Mouse (Mus musculus): ENCODE measurements around the gene Cracr2b. TPM values are rescaled to one million over a fixed set of nuclear protein-coding genes. Genes with fewer than 3 reads are reported as not detected.
A peak's percentile ranks its signal among the peaks of the same experiment; 100 is the strongest.

Cracr2b gene
- polyA plus RNA-seq (2016; fragmentation: Nextera tagmentation; extraction: Ambion mirVana) = 7.7 and 9.8 TPM in 2 replicates

DNA sequence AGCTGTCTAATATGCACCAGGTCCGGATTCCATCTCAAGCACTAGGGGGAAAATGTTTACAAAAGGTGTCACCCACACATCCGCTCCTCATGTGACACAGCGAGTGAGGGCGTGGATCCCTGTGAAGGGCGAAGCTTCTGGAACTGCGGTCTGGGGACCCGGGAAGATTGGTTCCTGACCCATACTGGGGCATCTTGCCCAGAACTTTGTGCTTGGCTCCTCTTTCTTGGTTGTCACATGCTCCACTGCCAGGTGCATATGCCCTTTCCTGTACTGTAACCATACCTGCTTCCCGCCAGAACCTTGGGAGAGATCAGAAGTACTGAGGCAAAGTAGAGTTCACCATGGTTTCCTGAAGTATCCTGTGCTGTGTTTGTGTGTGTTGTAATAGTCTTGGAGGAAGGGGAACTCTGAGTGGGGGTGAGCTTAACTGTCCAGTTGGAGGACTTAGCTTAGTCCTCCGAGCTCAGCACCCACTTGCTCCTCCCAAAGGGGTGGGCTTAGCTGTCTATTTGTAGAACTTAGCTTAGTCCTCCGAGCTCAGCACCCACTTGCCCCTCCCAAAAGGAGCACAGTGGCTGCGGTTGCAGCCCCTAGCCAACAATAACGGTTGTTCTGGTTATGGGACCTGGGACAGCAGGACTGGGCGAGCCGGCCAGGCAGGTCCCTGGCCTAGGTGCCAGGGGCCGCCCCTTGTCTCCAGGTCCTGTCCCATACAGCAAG, at the start of gene Cracr2b:
Gene Cracr2b (plus strand): TSS at position 704 of the 723 bp plus-strand sequence.
- Histone ChIP-seq H3K9ac (replicated peaks) (peak within 1 kb of the TSS; percentile 58), H3K27me3 (peaks cover 82% of the 10 kb centered on the region), H3K4me1 (replicated peaks) (peaks cover 37% of the 10 kb centered on the region), H3K36me3 (peaks cover 8% of the 10 kb centered on the region; the same call in 1 of the 2 replicates), H3K4me2 (peak within 1 kb of the TSS; percentile 78), H3K9me3 (no peaks in the 10 kb centered on the region), H3K4me3 (replicated peaks) (peak within 1 kb of the TSS; percentile 42), H3K27ac (no peak within 1 kb of the TSS)
- WGBS = 71% methylated on average over 15 of the region's 15 CpGs
- ATAC-seq (ENCODE audit: insufficient number of reproducible peaks, insufficient read depth, low FRiP score, low TSS enrichment, low read depth) = no peak

- H3K4me2 ChIP-seq = no peak overlapping the region
- H3K36me3 ChIP-seq = peaks cover 47% of the 10 kb centered on the region
- H3K27me3 ChIP-seq = no peaks in the 10 kb centered on the region
- peaks cover 8% of the 10 kb centered on the region for H3K4me1 ChIP-seq (replicated peaks)
- no peak for ATAC-seq (ENCODE audit: insufficient number of reproducible peaks, insufficient read depth, low FRiP score, low TSS enrichment, low read depth)
- no peaks in the 10 kb centered on the region for H3K9me3 ChIP-seq
- no peak overlapping the region for H3K9ac ChIP-seq (replicated peaks)
- no peak overlapping the region for H3K27ac ChIP-seq
- H3K4me3 ChIP-seq (replicated peaks) = no peak overlapping the region
- 76% methylated on average over 1 of the region's 1 CpGs for WGBS
These were observed 49.2 kb upstream of the Cracr2b start for GRCm38 (mm10) chr7:141411667-141412066.

- H3K9me3 ChIP-seq = no peaks in the 10 kb centered on the region
- H3K4me3 ChIP-seq (replicated peaks) = peak overlapping the region; percentile 80
- H3K9ac ChIP-seq (replicated peaks) = peak overlapping the region; percentile 86
- peak overlapping the region; percentile 92 for H3K4me2 ChIP-seq
- 3% methylated on average over 16 of the region's 16 CpGs for WGBS
- H3K27me3 ChIP-seq = 0 out of 2 replicates have a peak, but pooled peaks cover 3% of the 10 kb centered on the region
- peaks cover 8% of the 10 kb centered on the region for H3K4me1 ChIP-seq (replicated peaks)
- peaks cover 37% of the 10 kb centered on the region for H3K36me3 ChIP-seq
- H3K27ac ChIP-seq = peak overlapping the region; percentile 82
- peak; percentile 5; the same call in 1 of the 2 replicates for ATAC-seq (ENCODE audit: insufficient number of reproducible peaks, insufficient read depth, low FRiP score, low TSS enrichment, low read depth)
These were observed 47.6 kb upstream of the Cracr2b start for GRCm38 (mm10) chr7:141413331-141413730.

GRCm38 (mm10) chr7:141413809-141414584, 46.9 kb upstream of the Cracr2b start, which contains the start of gene Gatd1:
Gene Gatd1 (minus strand): TSS chr7:141414136.
- under 1% methylated on average over 56 of the region's 56 CpGs for WGBS
- Histone ChIP-seq H3K27ac (peak within 1 kb of the TSS; percentile 82), H3K4me1 (replicated peaks) (peaks cover 12% of the 10 kb centered on the region), H3K4me3 (replicated peaks) (peak within 1 kb of the TSS; percentile 80), H3K4me2 (peak within 1 kb of the TSS; percentile 92), H3K9me3 (no peaks in the 10 kb centered on the region), H3K36me3 (peaks cover 30% of the 10 kb centered on the region), H3K27me3 (0 out of 2 replicates have a peak, but pooled peaks cover 3% of the 10 kb centered on the region), H3K9ac (replicated peaks) (peak within 1 kb of the TSS; percentile 86)
- peak; percentile 82 for ATAC-seq (ENCODE audit: insufficient number of reproducible peaks, insufficient read depth, low FRiP score, low TSS enrichment, low read depth)

- H3K36me3 ChIP-seq = peaks cover 7% of the 10 kb centered on the region; the same call in 1 of the 2 replicates
- no peak overlapping the region for H3K27ac ChIP-seq
- no peak overlapping the region for H3K9ac ChIP-seq (replicated peaks)
- H3K4me3 ChIP-seq (replicated peaks) = no peak overlapping the region
- H3K9me3 ChIP-seq = no peaks in the 10 kb centered on the region
- 86% methylated on average over 6 of the region's 6 CpGs for WGBS
- H3K4me1 ChIP-seq (replicated peaks) = peaks cover 13% of the 10 kb centered on the region; the same call in 1 of the 2 replicates
- ATAC-seq (ENCODE audit: insufficient number of reproducible peaks, insufficient read depth, low FRiP score, low TSS enrichment, low read depth) = no peak
- 0 out of 2 replicates have a peak, but pooled peaks cover 3% of the 10 kb centered on the region for H3K27me3 ChIP-seq
- no peak overlapping the region for H3K4me2 ChIP-seq
These were observed 44.6 kb upstream of the Cracr2b start for GRCm38 (mm10) chr7:141416144-141416841.

- Histone ChIP-seq H3K27me3 (0 out of 2 replicates have a peak, but pooled peaks cover 3% of the 10 kb centered on the region), H3K9ac (replicated peaks) (no peak overlapping the region), H3K27ac (no peak overlapping the region), H3K4me3 (replicated peaks) (no peak overlapping the region), H3K4me2 (no peak overlapping the region), H3K4me1 (replicated peaks) (peaks cover 9% of the 10 kb centered on the region; the same call in 1 of the 2 replicates), H3K9me3 (no peaks in the 10 kb centered on the region), H3K36me3 (no peaks in the 10 kb centered on the region)
- no peak for ATAC-seq (ENCODE audit: insufficient number of reproducible peaks, insufficient read depth, low FRiP score, low TSS enrichment, low read depth)
- WGBS = 73% methylated on average over 8 of the region's 8 CpGs
These were observed 42.9 kb upstream of the Cracr2b start for GRCm38 (mm10) chr7:141417731-141418681.

GRCm38 (mm10) chr7:141418970-141419369, 41.9 kb upstream of the Cracr2b start:
- peaks cover 5% of the 10 kb centered on the region; the same call in 1 of the 2 replicates for H3K4me1 ChIP-seq (replicated peaks)
- 0 out of 2 replicates have a peak, but pooled peaks cover 3% of the 10 kb centered on the region for H3K27me3 ChIP-seq
- H3K36me3 ChIP-seq = no peaks in the 10 kb centered on the region
- WGBS = 48% methylated on average over 7 of the region's 7 CpGs
- H3K4me2 ChIP-seq = no peak overlapping the region
- no peak overlapping the region for H3K27ac ChIP-seq
- H3K9me3 ChIP-seq = no peaks in the 10 kb centered on the region
- ATAC-seq (ENCODE audit: insufficient number of reproducible peaks, insufficient read depth, low FRiP score, low TSS enrichment, low read depth) = no peak
- no peak overlapping the region for H3K4me3 ChIP-seq (replicated peaks)
- H3K9ac ChIP-seq (replicated peaks) = no peak overlapping the region

- 78% methylated on average over 9 of the region's 9 CpGs for WGBS
- Histone ChIP-seq H3K4me3 (replicated peaks) (no peak overlapping the region), H3K27me3 (0 out of 2 replicates have a peak, but pooled peaks cover 3% of the 10 kb centered on the region), H3K9ac (replicated peaks) (no peak overlapping the region), H3K27ac (no peak overlapping the region), H3K4me2 (no peak overlapping the region), H3K36me3 (no peaks in the 10 kb centered on the region), H3K9me3 (no peaks in the 10 kb centered on the region), H3K4me1 (replicated peaks) (peaks cover 5% of the 10 kb centered on the region; the same call in 1 of the 2 replicates)
- ATAC-seq (ENCODE audit: insufficient number of reproducible peaks, insufficient read depth, low FRiP score, low TSS enrichment, low read depth) = no peak
These were observed 40.7 kb upstream of the Cracr2b start for GRCm38 (mm10) chr7:141420030-141420702.

- Histone ChIP-seq H3K27me3 (no peaks in the 10 kb centered on the region), H3K9ac (replicated peaks) (no peak overlapping the region), H3K9me3 (no peaks in the 10 kb centered on the region), H3K4me2 (no peak overlapping the region), H3K27ac (no peak overlapping the region), H3K4me1 (replicated peaks) (peaks cover 6% of the 10 kb centered on the region), H3K36me3 (peaks cover 7% of the 10 kb centered on the region; the same call in 1 of the 2 replicates), H3K4me3 (replicated peaks) (no peak overlapping the region)
- WGBS = 72% methylated on average over 4 of the region's 4 CpGs
- ATAC-seq (ENCODE audit: insufficient number of reproducible peaks, insufficient read depth, low FRiP score, low TSS enrichment, low read depth) = no peak
These were observed 37.1 kb upstream of the Cracr2b start for GRCm38 (mm10) chr7:141423811-141424210.

Data from limb, embryonic 12.5 days (tissue).